In genomic region chr15:102205779-102206178, GRCm38 (mm10) we compare ENCODE assay signal across 8 mouse cellular contexts. TPM values are rescaled to one million over a fixed set of nuclear protein-coding genes. Genes with fewer than 3 reads are reported as not detected.
DNase-seq lines count a peak whose midpoint lies in the region; ATAC-seq and TF ChIP-seq lines count a peak whose summit lies in the region.

No protein-coding gene starts in this region.

- TF ChIP-seq CTCF in kidney, adult 2 months (conservative IDR thresholded peaks at IDR 0.05; ENCODE audit: insufficient read depth, insufficient read length, low read depth, low read length), result no peak
- no peak for TF ChIP-seq CTCF in left cerebral cortex, adult 2 months (IDR thresholded peaks at IDR 0.05)

- no peak for DNase-seq in kidney, adult 2 months
- peak; percentile 42 for DNase-seq in brain, embryonic 18.5 days (ENCODE audit: low read depth, low spot score)
- DNase-seq in left cerebral cortex, adult 2 months (ENCODE audit: extremely low spot score in 1 of 2, low spot score in 2 of 2), result peak in 1 of 2 experiments; percentile 43
- no peak for DNase-seq in thymus, postnatal 10 days (ENCODE audit: low spot score in 2 of 2)

- intact Hi-C loops in left cerebral cortex, adult 2 months (cut with DNase I), result no loop called here

- peak overlapping the region; percentile 78 for H3K4me2 ChIP-seq in kidney, embryonic 15.5 days
- H3K4me2 ChIP-seq in forebrain, embryonic 16.5 days (ENCODE audit: low read length), result peak overlapping the region; percentile 76
- H3K4me2 ChIP-seq in neural tube, embryonic 12.5 days (replicated peaks), result peak overlapping the region; percentile 81

- H3K27ac ChIP-seq in kidney, embryonic 15.5 days, result peak overlapping the region; percentile 68
- H3K27ac ChIP-seq in kidney, adult 2 months (ENCODE audit: insufficient read depth, low read depth, low read length), result no peak overlapping the region
- H3K27ac ChIP-seq in forebrain, embryonic 16.5 days (ENCODE audit: low read length), result peak overlapping the region; percentile 70
- H3K27ac ChIP-seq in left cerebral cortex, adult 2 months, result 0 out of 2 replicates have a peak overlapping the region, but pooled peaks have one; percentile 45
- peak overlapping the region; percentile 23; the same call in 1 of the 2 replicates for H3K27ac ChIP-seq in neural tube, embryonic 12.5 days

- 53% methylated on average over 8 of the region's 8 CpGs for WGBS in kidney, embryonic 15.5 days
- 30% methylated on average over 8 of the region's 8 CpGs for WGBS in kidney, adult 2 months
- WGBS in forebrain, embryonic 16.5 days, result 12% methylated on average over 8 of the region's 8 CpGs
- 37% methylated on average over 8 of the region's 8 CpGs for WGBS in neural tube, embryonic 12.5 days

- peaks cover 57% of the 10 kb centered on the region for H3K36me3 ChIP-seq in kidney, embryonic 15.5 days
- H3K36me3 ChIP-seq in kidney, adult 2 months (ENCODE audit: control insufficient read depth, insufficient read depth, low read length), result peaks cover 6% of the 10 kb centered on the region
- H3K36me3 ChIP-seq in forebrain, embryonic 16.5 days (ENCODE audit: control insufficient read depth, insufficient read depth), result peaks cover 19% of the 10 kb centered on the region
- H3K36me3 ChIP-seq in neural tube, embryonic 12.5 days, result peaks cover 40% of the 10 kb centered on the region

- no peaks in the 10 kb centered on the region for H3K27me3 ChIP-seq in kidney, embryonic 15.5 days
- H3K27me3 ChIP-seq in kidney, adult 2 months (replicated peaks; ENCODE audit: control insufficient read depth, insufficient read depth, low read length), result no peaks in the 10 kb centered on the region
- no peaks in the 10 kb centered on the region for H3K27me3 ChIP-seq in forebrain, embryonic 16.5 days (replicated peaks; ENCODE audit: control insufficient read depth, insufficient read depth, low read length)
- no peaks in the 10 kb centered on the region for H3K27me3 ChIP-seq in neural tube, embryonic 12.5 days (replicated peaks)

- no peak for TF ChIP-seq POLR2A in kidney, adult 2 months (IDR thresholded peaks at IDR 0.05; ENCODE audit: low read depth, low read length)

- H3K9ac ChIP-seq in kidney, embryonic 15.5 days, result peak overlapping the region; percentile 26; the same call in 1 of the 2 replicates
- peak overlapping the region; percentile 57 for H3K9ac ChIP-seq in forebrain, embryonic 16.5 days (replicated peaks; ENCODE audit: low read depth, low read length)
- peak overlapping the region; percentile 95 for H3K9ac ChIP-seq in neural tube, embryonic 12.5 days

- peak overlapping the region; percentile 69 for H3K4me3 ChIP-seq in kidney, embryonic 15.5 days (replicated peaks)
- no peak overlapping the region for H3K4me3 ChIP-seq in kidney, adult 2 months (ENCODE audit: insufficient read depth, low read depth, low read length)
- peak overlapping the region; percentile 63 for H3K4me3 ChIP-seq in forebrain, embryonic 16.5 days (replicated peaks; ENCODE audit: low read length)
- H3K4me3 ChIP-seq in left cerebral cortex, adult 2 months, result peak overlapping the region; percentile 29
- H3K4me3 ChIP-seq in neural tube, embryonic 12.5 days, result peak overlapping the region; percentile 88

- peaks cover 50% of the 10 kb centered on the region for H3K4me1 ChIP-seq in kidney, embryonic 15.5 days
- peaks cover 28% of the 10 kb centered on the region for H3K4me1 ChIP-seq in kidney, adult 2 months (ENCODE audit: control insufficient read depth, insufficient read depth, low read length)
- peaks cover 39% of the 10 kb centered on the region for H3K4me1 ChIP-seq in forebrain, embryonic 16.5 days (replicated peaks; ENCODE audit: control insufficient read depth, insufficient read depth, low read length)
- H3K4me1 ChIP-seq in neural tube, embryonic 12.5 days, result peaks cover 40% of the 10 kb centered on the region

- ATAC-seq in kidney, embryonic 15.5 days (replicated peaks; ENCODE audit: low FRiP score), result no peak
- ATAC-seq in forebrain, embryonic 16.5 days, result peak; percentile 49
- 0 out of 2 replicates have a peak, but pooled peaks have one; percentile 18 for ATAC-seq in neural tube, embryonic 12.5 days (ENCODE audit: low FRiP score, low read depth)
- ATAC-seq in granulocyte monocyte progenitor cell, adult 5-6 weeks (replicated peaks; ENCODE audit: poor library complexity, severe bottlenecking), result no peak

- no peaks in the 10 kb centered on the region for H3K9me3 ChIP-seq in kidney, embryonic 15.5 days (replicated peaks)
- H3K9me3 ChIP-seq in forebrain, embryonic 16.5 days (ENCODE audit: control insufficient read depth, low read length), result no peaks in the 10 kb centered on the region
- H3K9me3 ChIP-seq in neural tube, embryonic 12.5 days, result no peaks in the 10 kb centered on the region

RNA-seq across cellular contexts. Expression of gene Csad, which starts 1.3 kb away (rescaled TPM):
- polyA plus RNA-seq in kidney, embryonic 15.5 days (2015; fragmentation: Nextera tagmentation; extraction: Ambion mirVana), result 95.2 and 112 TPM in 2 replicates
- polyA plus RNA-seq in kidney, adult 2 months (2012; rRNA removed), result 216 and 255 TPM in 2 replicates
- 37.8 and 39.6 TPM in 2 replicates for polyA plus RNA-seq in forebrain, embryonic 16.5 days (2015; fragmentation: Nextera tagmentation; extraction: Ambion mirVana)
- total RNA-seq in left cerebral cortex, adult 2 months (2021), result 10 to 100 TPM; 28.5 to 30.4 TPM
- 46.7 and 48.3 TPM in 2 replicates for polyA plus RNA-seq in neural tube, embryonic 12.5 days (2016; fragmentation: Nextera tagmentation; extraction: Ambion mirVana)
- 17.0 and 18.1 TPM in 2 replicates for total RNA-seq in granulocyte monocyte progenitor cell, adult 5-6 weeks (2014; fragmentation: Nextera tagmentation)
- total RNA-seq in granulocyte monocyte progenitor cell, adult 5-6 weeks (2017), result 7.5 and 23.4 TPM in 2 replicates

RNA-seq across cellular contexts. Expression of gene Zfp740, which starts 2.7 kb away (rescaled TPM):
- 72.7 and 77.1 TPM in 2 replicates for polyA plus RNA-seq in kidney, embryonic 15.5 days (2015; fragmentation: Nextera tagmentation; extraction: Ambion mirVana)
- polyA plus RNA-seq in kidney, adult 2 months (2012; rRNA removed), result 29.1 and 30.3 TPM in 2 replicates
- polyA plus RNA-seq in forebrain, embryonic 16.5 days (2015; fragmentation: Nextera tagmentation; extraction: Ambion mirVana), result 84.6 and 93.4 TPM in 2 replicates
- total RNA-seq in left cerebral cortex, adult 2 months (2021), result 10 to 100 TPM; 69.6 to 72.4 TPM
- polyA plus RNA-seq in neural tube, embryonic 12.5 days (2016; fragmentation: Nextera tagmentation; extraction: Ambion mirVana), result 98.3 and 105 TPM in 2 replicates
- 48.7 and 68.9 TPM in 2 replicates for total RNA-seq in granulocyte monocyte progenitor cell, adult 5-6 weeks (2014; fragmentation: Nextera tagmentation)
- total RNA-seq in granulocyte monocyte progenitor cell, adult 5-6 weeks (2017), result 23.8 and 27.8 TPM in 2 replicates

RNA-seq across cellular contexts. Expression of gene Itgb7, which starts 26.0 kb away (rescaled TPM):
- polyA plus RNA-seq in kidney, embryonic 15.5 days (2015; fragmentation: Nextera tagmentation; extraction: Ambion mirVana), result 1.4 TPM in 2 replicates
- polyA plus RNA-seq in kidney, adult 2 months (2012; rRNA removed), result 2.7 and 11.1 TPM in 2 replicates
- polyA plus RNA-seq in forebrain, embryonic 16.5 days (2015; fragmentation: Nextera tagmentation; extraction: Ambion mirVana), result 0.73 and 1.0 TPM in 2 replicates
- total RNA-seq in left cerebral cortex, adult 2 months (2021), result 1 to 10 TPM in 1 of 2 experiments, under 1 TPM in 1; 0.86 to 1.3 TPM
- polyA plus RNA-seq in neural tube, embryonic 12.5 days (2016; fragmentation: Nextera tagmentation; extraction: Ambion mirVana), result 0.29 and 0.79 TPM in 2 replicates
- 7.4 and 42.7 TPM in 2 replicates for total RNA-seq in granulocyte monocyte progenitor cell, adult 5-6 weeks (2014; fragmentation: Nextera tagmentation)
- total RNA-seq in granulocyte monocyte progenitor cell, adult 5-6 weeks (2017), result 15.2 and 31.6 TPM in 2 replicates

RNA-seq across cellular contexts. Expression of gene Rarg, which starts 51.5 kb away (rescaled TPM):
- polyA plus RNA-seq in kidney, embryonic 15.5 days (2015; fragmentation: Nextera tagmentation; extraction: Ambion mirVana), result 27.9 and 30.3 TPM in 2 replicates
- 21.2 and 25.6 TPM in 2 replicates for polyA plus RNA-seq in kidney, adult 2 months (2012; rRNA removed)
- polyA plus RNA-seq in forebrain, embryonic 16.5 days (2015; fragmentation: Nextera tagmentation; extraction: Ambion mirVana), result 6.4 and 8.0 TPM in 2 replicates
- total RNA-seq in left cerebral cortex, adult 2 months (2021), result 10 to 100 TPM; 13.8 to 17.1 TPM
- polyA plus RNA-seq in neural tube, embryonic 12.5 days (2016; fragmentation: Nextera tagmentation; extraction: Ambion mirVana), result 15.4 and 18.7 TPM in 2 replicates
- 7.5 and 11.5 TPM in 2 replicates for total RNA-seq in granulocyte monocyte progenitor cell, adult 5-6 weeks (2014; fragmentation: Nextera tagmentation)
- 2.0 and 3.4 TPM in 2 replicates for total RNA-seq in granulocyte monocyte progenitor cell, adult 5-6 weeks (2017)

RNA-seq across cellular contexts. Expression of gene Soat2, which starts 55.5 kb away (rescaled TPM):
- 0.33 and 1.1 TPM in 2 replicates for polyA plus RNA-seq in kidney, embryonic 15.5 days (2015; fragmentation: Nextera tagmentation; extraction: Ambion mirVana)
- polyA plus RNA-seq in kidney, adult 2 months (2012; rRNA removed), result 1.1 and 1.2 TPM in 2 replicates
- not detected in 2 replicates for polyA plus RNA-seq in forebrain, embryonic 16.5 days (2015; fragmentation: Nextera tagmentation; extraction: Ambion mirVana)
- under 1 TPM in 1 of 2 experiments, not detected in 1; 0.26 TPM for total RNA-seq in left cerebral cortex, adult 2 months (2021)
- polyA plus RNA-seq in neural tube, embryonic 12.5 days (2016; fragmentation: Nextera tagmentation; extraction: Ambion mirVana), result 0.11 TPM in 1 of 2 replicates, not detected in the other
- 0.85 and 0.97 TPM in 2 replicates for total RNA-seq in granulocyte monocyte progenitor cell, adult 5-6 weeks (2014; fragmentation: Nextera tagmentation)
- total RNA-seq in granulocyte monocyte progenitor cell, adult 5-6 weeks (2017), result 0.15 and 0.56 TPM in 2 replicates

Comparison
In these comparisons a context has a peak if more than half of its experiments do, and no peak if none do; other contexts are left out.
1. ATAC-seq: peak in forebrain, embryonic 16.5 days (single experiment) and neural tube, embryonic 12.5 days (single experiment); none in kidney, embryonic 15.5 days (single experiment) and granulocyte monocyte progenitor cell, adult 5-6 weeks (single experiment).
2. H3K9ac ChIP-seq: peak in every context shown above with its lines; median percentile 95 in neural tube, embryonic 12.5 days; 57 in forebrain, embryonic 16.5 days; 26 in kidney, embryonic 15.5 days.
3. Peak in every context shown above with its lines, with median percentiles within 50 percentile points of each other: H3K4me2 ChIP-seq.